Mouse (Mus musculus) c-Kit-positive CD71-negative TER-119-negative erythroid progenitor cells, embryonic 14.5 days (primary cell): ENCODE measurements at regions not wholly inside any gene's neighbourhood (a gene's known extent, or its start where the extent isn't known, plus 50 kb on each side); places are given as distances from the start of the nearest gene placed in this dataset.

Experiments
- DNase-seq: peaks from one replicate; pipeline ENCODE4 v3.0.0-alpha.2; 2013; ENCODE audit warnings: low read depth

DNA sequence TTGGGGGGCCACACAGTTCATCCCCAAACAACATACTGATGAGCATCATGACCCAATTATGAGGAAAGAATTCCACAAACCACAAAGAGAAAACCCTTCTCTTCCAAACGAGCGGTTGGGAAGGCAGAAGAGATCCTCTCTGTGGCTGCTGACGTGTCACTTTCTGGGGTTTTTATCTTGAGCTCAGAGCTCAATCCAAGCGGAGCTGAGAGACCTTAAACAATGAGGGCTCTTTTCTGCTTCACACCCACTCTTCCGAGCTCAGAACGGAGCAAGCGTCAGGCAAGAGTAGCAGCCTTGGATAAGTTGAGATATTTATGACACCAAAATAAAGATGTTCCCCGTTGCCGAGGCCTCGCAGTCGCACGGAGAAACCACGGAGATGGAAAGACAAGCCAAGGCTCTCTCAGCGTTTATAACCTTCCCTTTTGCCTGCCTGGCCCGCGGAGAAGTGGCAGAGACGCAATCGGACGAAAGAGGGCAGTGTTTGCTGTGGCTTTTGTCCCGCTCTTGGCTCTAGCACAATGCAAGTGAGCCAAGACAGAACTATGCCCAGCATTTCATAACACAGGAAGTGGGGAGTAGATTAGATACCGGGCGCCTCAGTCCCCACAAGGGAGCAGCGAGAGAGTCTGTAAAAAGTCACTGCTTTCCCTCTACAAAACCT lies 100.7 kb downstream of the Chic2 start:
- DNase-seq, result peak; percentile 77

DNA sequence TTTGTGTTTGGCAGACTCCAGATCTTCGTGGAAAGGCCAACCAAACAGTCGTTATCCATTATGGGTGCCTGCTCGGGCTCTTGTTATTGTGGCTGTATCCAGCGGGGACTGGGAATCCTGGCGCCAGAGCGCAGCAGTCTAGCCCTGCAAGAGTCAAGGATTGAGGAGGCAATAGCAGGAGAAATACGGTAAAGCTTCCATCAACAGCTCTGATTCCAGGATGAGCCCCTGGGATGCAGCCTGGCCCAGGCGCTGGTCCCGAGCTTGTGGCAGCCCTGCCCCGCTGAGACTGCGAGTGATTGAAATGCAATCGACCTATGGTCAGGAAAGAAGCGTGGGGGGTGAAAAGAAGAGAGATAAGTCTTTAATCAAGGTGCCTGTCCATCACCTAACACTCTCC lies 103.1 kb downstream of the Chic2 start:
- no peak for DNase-seq

DNA sequence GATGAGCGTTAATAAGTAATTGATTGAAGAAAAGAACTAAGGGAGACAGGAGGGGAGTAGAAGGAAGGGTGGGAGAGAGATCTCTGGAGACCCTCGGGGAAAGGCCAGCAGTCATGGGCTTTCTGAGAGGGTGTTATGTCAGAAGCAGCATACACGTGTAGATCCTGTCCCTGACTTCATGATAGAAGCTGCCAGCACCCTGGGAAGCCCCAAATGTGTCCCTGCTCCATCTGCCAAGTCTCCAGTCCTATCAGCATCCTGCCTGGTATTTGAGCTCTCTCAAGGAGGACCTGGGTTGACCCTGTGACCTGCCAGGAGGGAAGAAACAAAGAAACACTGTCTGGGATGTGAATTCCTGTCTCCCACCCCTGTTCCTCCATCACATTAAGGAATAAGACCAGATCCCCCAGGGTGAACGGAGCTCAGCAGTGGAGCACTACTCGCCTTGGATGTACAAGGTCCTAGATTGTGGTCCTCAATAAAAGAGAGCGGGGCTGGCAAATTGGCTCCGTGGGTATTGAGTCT lies 107.1 kb downstream of the Chic2 start:
- DNase-seq, result no peak

DNA sequence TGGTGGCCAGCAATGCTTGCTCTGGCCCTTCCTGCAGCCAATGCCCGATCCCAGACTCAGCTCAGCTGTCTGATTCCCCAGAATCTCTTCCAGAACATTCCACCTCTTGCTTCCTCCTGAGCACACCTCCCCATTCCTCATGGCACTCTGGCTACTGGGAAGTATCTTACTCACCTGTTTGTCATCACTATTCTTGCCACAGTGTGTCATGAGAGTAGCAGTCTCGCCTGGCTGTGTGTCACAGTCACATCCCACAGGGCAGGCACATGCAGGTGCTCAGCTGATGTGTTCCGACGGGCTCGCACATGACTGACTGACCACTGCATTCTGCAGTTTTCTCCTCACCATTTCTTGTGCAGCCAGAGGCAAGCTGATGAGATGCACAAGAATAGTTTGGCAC lies 108.5 kb downstream of the Chic2 start:
- DNase-seq, result no peak

DNA sequence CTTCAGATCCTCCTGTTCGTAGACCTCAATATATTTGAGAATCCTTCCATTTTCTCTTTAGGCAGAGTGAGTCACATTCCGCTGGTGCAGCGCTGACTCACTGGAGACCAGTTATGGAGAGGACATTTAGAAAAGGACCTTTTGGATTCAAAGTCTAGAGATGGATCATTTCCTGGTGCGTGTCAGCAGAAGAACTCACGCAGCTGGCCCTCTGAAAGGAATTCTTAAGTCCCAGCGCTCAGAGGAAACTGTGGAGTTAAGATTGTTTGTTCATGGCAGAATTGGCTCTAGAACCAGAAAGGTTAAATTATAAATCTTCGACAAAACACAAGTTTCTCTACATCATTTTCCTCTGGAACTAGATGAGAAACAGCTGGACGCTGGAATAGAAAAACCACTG lies 108.9 kb downstream of the Chic2 start:
- no peak for DNase-seq

DNA sequence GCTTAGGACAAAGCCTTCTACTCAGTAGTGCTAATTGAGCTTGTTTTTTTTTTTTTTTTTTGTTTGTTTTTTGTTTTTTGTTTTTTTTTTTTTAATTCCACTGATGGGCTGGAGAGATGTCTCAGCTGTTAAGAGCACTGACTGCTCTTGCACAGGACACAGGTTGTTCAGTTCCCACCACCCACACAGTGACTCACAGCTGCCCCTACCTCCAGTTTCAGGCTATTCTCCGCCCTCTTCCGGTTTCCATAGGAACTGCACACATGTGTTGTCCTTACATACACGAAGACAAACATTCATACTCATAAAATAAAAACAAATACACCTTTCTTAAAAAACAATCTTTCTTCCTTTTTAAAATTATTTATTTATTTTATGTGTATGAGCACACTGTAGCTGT lies 111.3 kb downstream of the Chic2 start:
- DNase-seq, result no peak

DNA sequence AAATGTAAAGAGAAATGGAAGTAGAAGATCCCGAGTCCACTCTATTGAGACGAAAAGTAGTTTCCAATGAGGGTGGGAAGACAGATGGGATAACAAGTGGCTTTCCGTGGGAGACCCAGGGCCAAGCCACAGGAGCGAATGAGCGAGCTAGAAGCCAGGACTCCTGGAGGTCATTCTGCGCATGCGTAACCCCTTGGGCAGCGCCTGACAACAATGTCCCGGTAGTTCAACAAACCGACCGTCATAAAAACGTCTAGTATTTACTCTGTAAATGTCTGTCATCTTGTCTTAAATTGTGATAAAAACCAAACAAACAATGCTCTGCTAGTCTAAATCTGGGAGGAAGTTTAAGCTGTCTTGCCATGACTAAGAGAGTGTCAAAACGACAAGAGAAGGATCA lies 112.4 kb downstream of the Chic2 start:
- no peak for DNase-seq

DNA sequence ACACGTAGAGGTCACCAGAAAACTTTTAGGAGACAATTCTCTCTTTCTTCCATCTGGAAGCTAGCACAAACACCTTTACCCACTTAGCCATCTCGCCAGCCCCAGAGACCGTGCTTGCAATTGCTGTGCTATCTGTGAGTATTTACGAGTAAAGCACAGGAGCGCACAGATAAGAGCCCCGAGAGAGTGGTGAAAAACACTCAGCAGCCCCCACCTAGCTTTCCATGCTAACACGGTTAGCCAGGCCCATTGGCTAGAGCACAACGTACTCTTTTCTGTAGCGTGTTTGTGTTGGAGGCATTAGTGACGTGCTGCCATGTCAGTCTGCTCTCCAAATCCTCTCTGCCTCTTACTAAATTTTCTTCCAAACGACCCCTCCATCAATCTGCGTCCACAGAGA lies 112.8 kb downstream of the Chic2 start:
- no peak for DNase-seq

DNA sequence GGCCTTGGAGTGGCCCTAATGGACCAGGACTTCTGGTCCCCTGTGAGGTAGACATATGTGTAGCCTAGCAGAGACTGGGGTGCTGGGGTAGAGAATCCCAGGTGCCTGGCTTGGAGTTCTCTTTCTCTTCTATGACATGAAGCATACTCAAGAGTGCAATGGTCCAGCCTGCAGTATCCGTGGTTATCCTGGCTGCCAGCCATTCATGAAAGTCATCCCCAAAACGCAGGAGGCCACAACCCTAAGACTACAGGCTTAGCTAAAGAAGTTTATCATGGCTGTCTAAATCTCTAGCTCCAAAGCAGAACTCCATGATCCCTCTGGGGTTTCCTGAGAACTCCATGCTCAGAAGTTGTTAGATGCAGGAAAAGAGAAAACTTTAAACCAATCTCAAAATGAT lies 117.0 kb downstream of the Chic2 start:
- DNase-seq, result no peak

DNA sequence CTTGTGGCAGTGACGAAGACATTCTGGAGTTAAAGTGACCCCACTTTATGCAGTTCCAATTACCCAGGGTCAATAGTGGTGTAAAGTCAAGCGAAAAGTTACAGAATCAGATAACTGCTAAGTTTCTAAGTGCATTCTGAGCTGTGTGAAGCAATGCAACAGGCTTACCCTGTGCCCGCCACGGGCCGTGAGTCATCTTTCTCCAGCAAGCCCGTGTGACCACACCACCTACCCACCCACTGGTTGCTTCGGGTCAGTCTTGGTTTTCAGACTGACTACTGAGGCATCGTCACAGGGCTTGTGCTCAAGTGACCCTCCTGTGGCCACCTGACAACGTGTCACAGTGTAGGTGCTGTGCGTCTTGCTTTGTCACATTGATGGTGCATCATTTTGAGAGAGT lies 118.8 kb downstream of the Chic2 start:
- DNase-seq, result no peak

DNA sequence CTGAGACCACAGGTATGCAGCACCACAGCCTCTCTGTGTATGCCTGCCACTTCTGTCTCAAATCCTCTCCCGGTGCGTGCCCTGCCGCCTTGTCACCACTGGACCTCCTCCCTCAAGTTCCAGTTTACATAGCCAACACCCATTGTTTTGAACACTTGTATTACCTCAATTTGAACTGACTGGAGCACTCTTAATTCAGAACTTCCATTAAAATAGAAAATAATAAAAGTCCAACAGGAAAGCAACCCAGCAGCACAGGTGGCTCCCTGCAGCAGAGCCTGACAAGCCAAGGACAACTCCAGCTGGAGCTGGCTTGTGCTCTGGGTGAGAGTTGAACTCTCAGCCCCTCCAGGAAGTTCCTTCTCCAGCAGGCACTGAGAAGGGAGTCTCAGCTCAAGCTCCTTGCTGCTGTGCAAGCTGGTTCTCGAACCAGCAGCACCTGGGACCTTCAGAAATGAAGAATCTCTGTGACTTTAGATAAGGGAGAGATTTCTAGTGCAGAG lies 120.5 kb downstream of the Chic2 start:
- no peak for DNase-seq

DNA sequence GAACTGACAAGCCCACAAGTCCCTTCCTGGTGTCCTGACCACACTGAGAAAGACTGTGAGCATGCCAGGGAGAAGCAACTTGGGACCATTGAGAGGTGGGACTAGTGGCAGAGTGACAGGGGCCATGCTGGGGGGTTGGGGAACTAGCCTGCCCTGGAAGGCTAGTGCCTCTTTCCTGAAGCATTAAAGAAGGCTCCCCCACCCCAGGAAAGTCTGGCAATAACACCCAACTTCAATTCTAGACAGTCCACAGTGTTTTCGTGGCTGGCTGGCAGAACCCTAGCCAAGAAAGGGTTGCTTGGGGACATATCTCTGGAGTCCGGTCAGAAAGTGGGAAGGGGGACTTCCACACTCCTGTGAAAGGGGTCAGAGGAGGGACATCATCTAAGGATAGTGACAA lies 121.2 kb downstream of the Chic2 start:
- no peak for DNase-seq

DNA sequence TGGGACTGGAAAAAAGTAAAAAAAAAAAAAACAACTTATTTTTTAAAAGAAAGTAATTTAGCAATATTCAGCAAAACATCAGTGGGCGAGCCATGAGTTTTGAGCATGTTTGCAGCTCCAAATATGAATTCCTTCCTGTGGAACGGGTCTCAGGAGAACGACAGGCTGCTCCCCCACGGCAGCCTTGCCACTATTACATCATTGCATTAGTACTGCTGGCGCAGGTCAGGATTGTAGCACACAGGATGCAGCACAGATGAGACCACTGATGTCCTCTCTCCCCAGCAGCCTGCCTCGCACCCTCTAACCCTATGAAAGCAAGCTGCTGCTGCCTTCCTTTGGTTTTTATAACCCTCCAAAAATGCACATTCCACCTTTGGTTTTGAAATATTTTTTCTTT lies 121.7 kb downstream of the Chic2 start:
- DNase-seq, result no peak

DNA sequence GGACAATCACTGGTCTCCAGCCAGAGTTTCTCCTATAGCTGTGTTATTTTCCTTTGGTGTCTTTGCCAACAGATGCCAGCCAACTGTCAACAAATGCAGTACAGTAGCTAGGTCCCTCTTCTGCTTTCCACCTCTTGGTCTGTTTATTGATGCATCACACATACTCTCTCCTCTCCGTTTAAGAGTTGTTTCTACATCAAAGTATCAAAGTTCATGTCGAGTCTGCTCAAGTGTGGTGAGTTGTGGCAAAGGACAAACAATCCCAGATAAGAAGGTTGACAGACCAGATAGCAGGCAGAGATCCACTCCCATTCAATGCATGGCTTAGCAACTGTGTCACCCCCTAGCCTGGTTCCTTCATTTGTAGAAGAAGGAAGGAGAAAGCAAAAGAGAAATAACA lies 123.6 kb downstream of the Chic2 start:
- no peak for DNase-seq

DNA sequence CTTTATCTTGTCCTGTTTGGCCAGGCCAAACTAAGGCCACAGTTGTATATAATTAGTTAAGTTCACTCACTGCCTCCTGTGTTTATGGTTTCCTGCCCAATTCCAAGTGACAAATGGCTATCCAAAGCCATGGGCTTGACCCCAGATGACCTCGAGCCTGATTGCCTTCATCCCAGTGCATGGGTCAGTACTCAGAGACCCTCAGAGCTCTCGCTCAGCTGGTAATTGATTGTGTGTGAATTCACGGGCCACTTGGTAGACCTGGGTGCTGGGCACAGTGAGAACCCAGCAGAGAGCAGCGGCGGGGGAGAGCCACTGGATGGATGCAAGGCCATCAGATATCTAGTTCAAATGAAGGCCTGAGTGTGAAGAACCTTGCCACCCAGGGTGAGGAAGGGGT lies 124.1 kb downstream of the Chic2 start:
- DNase-seq, result no peak

DNA sequence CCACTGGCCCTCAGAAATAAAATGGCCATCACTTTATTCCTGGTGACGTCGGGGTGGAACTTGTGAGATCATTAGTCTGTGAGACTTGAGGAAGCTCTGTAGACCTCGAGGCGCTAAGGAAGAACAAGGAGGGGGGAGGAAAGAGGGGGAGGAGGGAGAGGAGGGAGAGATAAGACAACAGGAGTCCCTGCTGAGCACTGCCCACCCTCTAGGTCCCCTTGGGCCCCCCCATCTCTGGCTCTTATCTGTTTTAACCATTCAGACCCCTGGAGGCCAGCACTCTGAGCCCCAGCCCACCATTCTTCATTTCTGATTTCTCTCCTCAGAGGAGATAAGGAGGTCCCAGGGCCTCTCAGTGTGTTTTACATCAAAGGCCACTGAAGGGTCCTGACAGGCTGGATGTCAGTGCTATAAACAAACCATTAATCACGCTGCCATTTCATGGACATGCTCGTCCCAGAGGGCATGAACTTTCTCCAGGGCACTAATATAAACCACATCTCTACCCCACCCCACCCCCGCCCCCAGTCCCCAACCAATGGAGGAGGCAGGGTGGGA lies 139.0 kb downstream of the Chic2 start:
- no peak for DNase-seq

DNA sequence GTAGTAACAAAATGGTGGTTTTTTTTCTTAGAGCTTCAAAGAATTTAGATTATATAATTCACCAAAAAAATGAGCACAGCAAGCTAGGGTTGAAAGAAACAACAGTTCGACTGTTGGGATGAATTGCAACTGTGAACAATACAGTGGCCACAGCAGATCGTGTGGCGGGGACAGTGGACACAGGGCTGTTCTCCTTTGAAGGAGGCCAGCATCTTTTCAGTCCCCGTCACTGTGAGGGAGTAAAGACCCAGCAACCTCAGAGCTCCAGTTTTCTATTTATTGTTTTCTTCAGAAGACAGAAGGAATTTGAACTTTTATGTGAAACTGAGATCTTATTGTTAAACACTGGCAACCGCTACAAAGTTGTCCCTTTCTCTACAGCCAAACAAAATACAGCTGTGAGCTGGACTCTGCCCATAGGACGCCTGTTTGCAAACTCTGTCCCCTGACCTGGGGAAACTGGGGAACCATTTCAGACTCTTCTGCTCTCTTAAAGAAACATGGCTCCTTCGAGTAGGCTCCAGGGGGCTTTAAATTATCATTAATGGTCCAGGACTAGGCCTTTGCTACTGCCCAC lies 139.6 kb downstream of the Chic2 start:
- DNase-seq, result no peak

DNA sequence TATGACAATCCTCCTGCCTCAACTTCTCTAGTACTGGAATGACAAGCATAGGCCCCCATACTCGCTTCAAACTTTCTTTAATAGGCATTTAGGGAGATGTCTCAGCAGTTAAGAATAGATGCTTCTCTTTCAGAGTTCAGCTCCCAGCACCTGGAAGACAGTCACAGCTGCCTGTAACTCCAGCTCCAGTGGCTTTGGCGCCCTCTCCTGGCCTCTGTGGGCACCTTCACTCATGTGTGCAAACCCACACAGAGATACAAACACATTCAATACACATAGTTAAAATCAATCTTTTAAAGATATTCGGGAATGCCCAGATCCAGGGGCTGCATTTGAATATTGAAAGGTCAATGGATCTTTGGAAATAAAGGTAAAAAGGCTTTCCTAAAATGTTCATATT lies 140.2 kb downstream of the Chic2 start:
- no peak for DNase-seq

DNA sequence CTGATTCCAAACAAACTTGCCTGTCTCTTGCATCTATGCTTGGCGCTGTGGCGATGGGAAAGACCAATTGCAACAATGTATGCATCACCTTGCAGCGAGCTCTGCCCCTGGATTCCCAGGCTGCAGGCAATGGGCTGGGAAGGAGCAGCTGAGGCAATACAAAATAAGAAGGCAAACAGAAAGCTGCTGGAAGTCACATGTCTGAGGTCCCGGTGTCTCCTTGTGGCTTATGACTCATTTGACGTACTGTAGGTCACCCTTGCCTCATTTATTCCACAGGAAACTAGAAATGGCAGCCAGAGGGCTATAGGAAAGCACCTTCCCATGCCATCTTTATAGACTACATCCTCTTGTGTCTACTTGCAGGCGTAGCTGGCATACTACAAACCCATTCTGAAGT lies 140.9 kb downstream of the Chic2 start:
- DNase-seq, result no peak

DNA sequence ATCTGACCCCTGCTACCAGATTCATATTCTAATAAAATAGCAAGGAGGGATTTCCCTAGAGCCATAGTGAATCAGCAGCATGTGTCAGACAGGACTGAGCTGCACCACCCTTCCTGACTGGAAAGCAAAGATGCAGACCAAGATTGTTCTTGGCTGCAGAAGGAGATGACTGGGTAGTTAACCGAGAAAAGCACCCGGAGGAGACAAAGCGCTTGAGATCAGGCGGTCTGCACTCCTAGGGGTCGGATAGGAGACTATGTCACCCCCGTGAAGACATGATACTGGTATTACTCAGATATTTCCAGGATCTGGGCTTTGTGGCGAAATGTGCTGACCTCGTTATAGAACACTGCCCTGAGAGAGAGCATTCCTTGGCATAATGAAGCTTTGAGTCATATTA lies 147.4 kb downstream of the Chic2 start:
- DNase-seq, result no peak

DNA sequence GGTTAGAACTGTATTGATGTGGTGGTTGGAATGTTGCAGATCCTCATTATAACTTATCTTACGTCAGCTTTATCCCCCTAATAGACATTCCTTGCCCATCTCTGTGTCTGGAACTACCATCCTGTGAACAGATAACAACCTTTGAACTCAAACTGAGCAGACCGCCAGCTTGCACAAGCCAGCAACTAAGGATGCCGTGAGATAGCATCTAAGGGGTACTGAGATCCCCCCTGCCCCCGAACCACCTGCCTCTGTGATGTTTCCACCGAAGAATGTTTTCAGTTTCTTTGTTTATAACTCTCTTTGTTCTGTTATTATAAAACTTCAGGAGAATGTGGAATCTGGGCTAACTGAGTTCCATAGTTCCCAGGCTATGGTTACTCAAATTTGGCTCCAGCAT lies 151.3 kb downstream of the Chic2 start:
- DNase-seq, result no peak

DNA sequence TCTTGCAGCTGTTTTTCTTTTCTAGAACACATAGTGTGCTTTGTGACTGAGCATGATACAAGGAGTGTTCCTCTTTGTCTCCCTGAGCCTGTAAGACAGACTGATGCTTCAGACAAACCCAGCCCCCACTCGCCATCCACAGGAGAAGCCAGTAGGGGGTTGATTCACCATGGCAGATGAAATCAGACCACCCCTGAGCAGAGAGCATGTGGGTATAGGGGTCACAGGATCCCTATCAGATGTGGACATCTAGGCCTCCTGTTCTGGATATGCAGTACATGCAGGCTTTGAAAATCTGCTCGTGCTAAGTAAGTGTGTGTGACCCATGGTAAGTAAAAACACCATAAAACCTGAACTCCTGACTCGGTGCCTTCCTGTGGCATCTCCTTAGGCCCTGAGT lies 153.0 kb downstream of the Chic2 start:
- no peak for DNase-seq

DNA sequence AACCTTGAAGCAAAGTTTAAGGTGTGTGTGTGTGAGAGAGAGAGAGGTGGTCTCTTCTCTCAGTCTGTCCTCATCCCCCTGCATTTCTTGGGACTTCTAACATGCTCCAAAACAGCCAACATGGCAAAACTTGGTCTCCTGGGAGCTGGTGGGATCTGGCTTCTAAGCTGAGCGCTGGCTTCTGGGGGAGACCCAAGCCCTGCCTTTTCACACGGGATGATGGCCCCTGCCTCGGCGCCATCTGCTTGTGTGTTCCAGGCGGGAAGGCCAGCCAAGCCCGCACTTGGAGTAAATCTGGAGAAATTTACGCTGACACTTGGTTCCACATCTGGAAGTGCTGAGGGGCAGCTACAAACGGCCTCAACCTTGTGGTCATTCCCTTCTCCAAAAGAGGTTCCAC lies 155.6 kb downstream of the Chic2 start:
- no peak for DNase-seq

DNA sequence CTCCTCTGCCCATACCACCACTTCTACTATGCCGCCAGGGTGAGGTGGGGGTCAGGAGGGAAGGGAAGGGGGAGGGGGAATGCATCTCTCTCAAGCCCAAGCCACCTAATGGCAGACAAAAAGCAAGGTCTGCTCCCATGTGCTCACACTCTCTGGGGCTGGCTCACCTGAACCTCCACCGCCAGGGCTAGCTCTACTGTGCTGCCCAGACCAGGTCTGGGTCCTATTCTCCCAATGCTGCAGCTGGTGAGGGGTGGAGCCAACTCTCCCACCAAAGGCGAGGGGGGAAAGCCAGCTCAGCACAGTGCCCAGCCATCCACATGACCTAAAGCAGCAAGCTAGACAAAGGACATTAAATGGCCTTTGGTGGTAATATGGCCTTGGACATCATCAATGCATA lies 158.6 kb downstream of the Chic2 start:
- DNase-seq, result no peak
